Mouse (Mus musculus) liver, adult 2 months (tissue): Measurements from ENCODE around the gene Ldb3.

Experiments
- CTCF ChIP-seq: fragments of 200-500 bp; IDR thresholded peaks from 2 replicates; pipeline ENCODE4 v1.5.1; 2011; ENCODE audit warnings: low read depth, low read length, control low read depth
- POLR2A ChIP-seq: fragments of 200-500 bp; IDR thresholded peaks from 2 replicates; pipeline ENCODE4 v1.6.1; 2011; ENCODE audit warnings: low read length, control low read depth; ENCODE audit not compliant: insufficient read depth; ENCODE audit errors: extremely low read depth

DNA sequence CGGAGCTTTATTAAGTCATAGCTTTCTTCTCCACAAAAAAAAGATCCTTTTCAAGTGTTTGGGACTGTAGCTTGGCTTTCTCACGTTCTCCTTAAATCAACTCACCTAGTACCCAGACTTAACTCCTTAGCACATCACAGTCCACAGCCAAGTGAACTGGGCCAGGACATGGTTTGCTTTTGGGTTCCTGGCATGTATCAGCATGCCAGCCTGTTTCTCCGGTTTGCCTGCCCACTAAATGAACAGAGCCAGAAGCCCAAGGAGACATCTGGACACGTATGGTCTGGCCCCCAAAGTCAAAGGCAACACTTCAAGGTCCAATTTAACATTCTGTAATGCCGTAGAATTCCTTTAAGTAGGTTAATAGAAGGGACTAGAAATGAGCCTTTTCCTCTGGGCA lies 84.1 kb downstream of the Ldb3 start:
- TF ChIP-seq CTCF: no peak
- no peak for TF ChIP-seq POLR2A
